Mouse (Mus musculus) embryonic facial prominence, embryonic 14.5 days (tissue): ENCODE measurements around the gene Cpne4. TPM values are rescaled to one million over a fixed set of nuclear protein-coding genes. Genes with fewer than 3 reads are reported as not detected.

Experiments
- ATAC-seq: fragments of 200-750 bp; cut with Nextera tagmentation; 2 replicates; pipeline ENCODE4 v1.8.0; 2017; ENCODE audit warnings: low read depth, moderate number of reproducible peaks, moderate TSS enrichment
- DNase-seq: peaks from one replicate; pipeline ENCODE4 v3.0.0-alpha.2; 2015; ENCODE audit warnings: low spot score
- H3K27ac ChIP-seq: fragments of 300-500 bp; sonication (generic); replicated peaks from 2 replicates; pipeline ENCODE4 v1.5.1; 2014; ENCODE audit warnings: low read depth, mild to moderate bottlenecking, low read length, moderate library complexity
- H3K27me3 ChIP-seq: fragments of 300-500 bp; sonication (generic); replicated peaks from 2 replicates; pipeline ENCODE4 v1.6.1; 2014; ENCODE audit warnings: low read length; ENCODE audit not compliant: control insufficient read depth, insufficient read depth
- H3K36me3 ChIP-seq: fragments of 300-500 bp; sonication (generic); 2 replicates; pipeline ENCODE4 v1.6.1; 2014; ENCODE audit warnings: low read length, mixed read lengths; ENCODE audit not compliant: control insufficient read depth, insufficient read depth
- H3K4me1 ChIP-seq: fragments of 300-500 bp; sonication (generic); 2 replicates; pipeline ENCODE4 v1.6.1; 2014; ENCODE audit warnings: antibody characterized with exemption, low read length; ENCODE audit not compliant: control insufficient read depth, insufficient read depth
- H3K4me2 ChIP-seq: fragments of 300-500 bp; sonication (generic); 2 replicates; pipeline ENCODE4 v1.6.1; 2014; ENCODE audit warnings: low read depth, mild to moderate bottlenecking, low read length, moderate library complexity, mixed read lengths
- H3K4me3 ChIP-seq: fragments of 300-500 bp; sonication (generic); 2 replicates; pipeline ENCODE4 v1.5.1; 2014; ENCODE audit warnings: low read depth, mild to moderate bottlenecking, low read length
- H3K9ac ChIP-seq: fragments of 300-500 bp; sonication (generic); 2 replicates; pipeline ENCODE4 v1.6.1; 2014; ENCODE audit warnings: low read depth, mild to moderate bottlenecking, low read length, moderate library complexity, mixed read lengths
- H3K9me3 ChIP-seq: fragments of 300-500 bp; sonication (generic); 2 replicates; pipeline ENCODE4 v1.6.1; 2016; ENCODE audit warnings: low read length; ENCODE audit not compliant: control insufficient read depth
- WGBS: fragments of 180-500 bp; shearing (Covaris S2); extraction: QIAGEN DNeasy Blood & Tissue Kit; methylation state at CpG from one replicate; pipeline ENCODE4 v1.1.7; 2014; 5-methylcytosine and 5-hydroxymethylcytosine counted together
- polyA plus RNA-seq: library from polyadenylated mRNA; unstranded; fragments of >200 nt; fragmentation: Nextera tagmentation; extraction: Ambion mirVana; gene quantifications from 2 replicates; pipeline ENCODE4 v1.2.1, GENCODE M21; 2014

Gene Cpne4
- polyA plus RNA-seq, 1 experiment from 2014 or later, result 2.4 TPM

GRCm38 (mm10) chr9:104981934-104982548, 435.0 kb downstream of the Cpne4 start:
- H3K36me3 ChIP-seq, result no peaks in the 10 kb centered on the region
- ATAC-seq (no peak), DNase-seq (no peak)
- WGBS, result 85% methylated on average over 2 of the region's 2 CpGs
- H3K9ac ChIP-seq, result no peak overlapping the region
- no peak overlapping the region for H3K27ac ChIP-seq
- no peaks in the 10 kb centered on the region for H3K4me1 ChIP-seq
- no peaks in the 10 kb centered on the region for H3K27me3 ChIP-seq
- H3K4me2 ChIP-seq, result no peak overlapping the region
- H3K9me3 ChIP-seq, result no peaks in the 10 kb centered on the region
- H3K4me3 ChIP-seq, result no peak overlapping the region

- Histone ChIP-seq H3K27ac (no peak overlapping the region), H3K36me3 (no peaks in the 10 kb centered on the region), H3K27me3 (no peaks in the 10 kb centered on the region), H3K4me2 (no peak overlapping the region), H3K9ac (no peak overlapping the region), H3K4me3 (no peak overlapping the region), H3K4me1 (no peaks in the 10 kb centered on the region), H3K9me3 (no peaks in the 10 kb centered on the region)
- ATAC-seq, result no peak
- DNase-seq, result no peak
- 56% methylated on average over 1 of the region's 1 CpGs for WGBS
Measured at GRCm38 (mm10) chr9:104998225-104998624, 451.1 kb downstream of the Cpne4 start.

- Histone ChIP-seq H3K4me1 (no peaks in the 10 kb centered on the region), H3K27me3 (no peaks in the 10 kb centered on the region), H3K36me3 (no peaks in the 10 kb centered on the region), H3K27ac (no peak overlapping the region), H3K9me3 (no peaks in the 10 kb centered on the region), H3K9ac (no peak overlapping the region), H3K4me2 (no peak overlapping the region), H3K4me3 (no peak overlapping the region)
- WGBS, result 7% methylated on average over 2 of the region's 2 CpGs
- ATAC-seq, result no peak
- DNase-seq, result peak; percentile 11
Measured at GRCm38 (mm10) chr9:105010721-105011120, 463.6 kb downstream of the Cpne4 start.

GRCm38 (mm10) chr9:105018186-105018585, 471.1 kb downstream of the Cpne4 start:
- Histone ChIP-seq H3K9ac (no peak overlapping the region), H3K4me1 (no peaks in the 10 kb centered on the region), H3K27ac (no peak overlapping the region), H3K4me2 (no peak overlapping the region), H3K4me3 (no peak overlapping the region), H3K27me3 (no peaks in the 10 kb centered on the region), H3K36me3 (no peaks in the 10 kb centered on the region), H3K9me3 (no peaks in the 10 kb centered on the region)
- DNase-seq (no peak), ATAC-seq (no peak)
- 86% methylated on average over 7 of the region's 7 CpGs for WGBS

- Histone ChIP-seq H3K4me1 (no peaks in the 10 kb centered on the region), H3K27ac (no peak overlapping the region), H3K4me3 (no peak overlapping the region), H3K9ac (no peak overlapping the region), H3K36me3 (no peaks in the 10 kb centered on the region), H3K27me3 (no peaks in the 10 kb centered on the region), H3K4me2 (no peak overlapping the region), H3K9me3 (no peaks in the 10 kb centered on the region)
- no peak for ATAC-seq
- 80% methylated on average over 3 of the region's 3 CpGs for WGBS
- no peak for DNase-seq
Measured at GRCm38 (mm10) chr9:105028311-105028710, 481.2 kb downstream of the Cpne4 start.

GRCm38 (mm10) chr9:105032572-105032971, 485.5 kb downstream of the Cpne4 start:
- no peaks in the 10 kb centered on the region for H3K4me1 ChIP-seq
- no peaks in the 10 kb centered on the region for H3K9me3 ChIP-seq
- no peak overlapping the region for H3K4me2 ChIP-seq
- DNase-seq (no peak), ATAC-seq (no peak)
- no peak overlapping the region for H3K27ac ChIP-seq
- 84% methylated on average over 9 of the region's 9 CpGs for WGBS
- H3K36me3 ChIP-seq, result no peaks in the 10 kb centered on the region
- H3K4me3 ChIP-seq, result no peak overlapping the region
- H3K27me3 ChIP-seq, result no peaks in the 10 kb centered on the region
- H3K9ac ChIP-seq, result no peak overlapping the region

- Histone ChIP-seq H3K27ac (no peak overlapping the region), H3K4me2 (no peak overlapping the region), H3K9ac (no peak overlapping the region), H3K36me3 (no peaks in the 10 kb centered on the region), H3K9me3 (no peaks in the 10 kb centered on the region), H3K4me3 (no peak overlapping the region), H3K4me1 (no peaks in the 10 kb centered on the region), H3K27me3 (no peaks in the 10 kb centered on the region)
- DNase-seq (no peak), ATAC-seq (no peak)
- WGBS, result 90% methylated on average over 7 of the region's 7 CpGs
Measured at GRCm38 (mm10) chr9:105033641-105034040, 486.6 kb downstream of the Cpne4 start.

- no peaks in the 10 kb centered on the region for H3K4me1 ChIP-seq
- H3K27ac ChIP-seq, result no peak overlapping the region
- no peaks in the 10 kb centered on the region for H3K36me3 ChIP-seq
- ATAC-seq (no peak), DNase-seq (no peak)
- no peaks in the 10 kb centered on the region for H3K27me3 ChIP-seq
- no peak overlapping the region for H3K4me2 ChIP-seq
- H3K4me3 ChIP-seq, result no peak overlapping the region
- WGBS, result 69% methylated on average over 3 of the region's 3 CpGs
- H3K9me3 ChIP-seq, result no peaks in the 10 kb centered on the region
- no peak overlapping the region for H3K9ac ChIP-seq
Measured at GRCm38 (mm10) chr9:105037847-105038246, 490.8 kb downstream of the Cpne4 start.

GRCm38 (mm10) chr9:105046014-105046413, 498.9 kb downstream of the Cpne4 start:
- no peaks in the 10 kb centered on the region for H3K36me3 ChIP-seq
- H3K27ac ChIP-seq, result no peak overlapping the region
- DNase-seq (no peak), ATAC-seq (no peak)
- 71% methylated on average over 7 of the region's 7 CpGs for WGBS
- no peak overlapping the region for H3K9ac ChIP-seq
- H3K27me3 ChIP-seq, result no peaks in the 10 kb centered on the region
- H3K4me1 ChIP-seq, result no peaks in the 10 kb centered on the region
- H3K4me3 ChIP-seq, result no peak overlapping the region
- H3K9me3 ChIP-seq, result no peaks in the 10 kb centered on the region
- H3K4me2 ChIP-seq, result no peak overlapping the region
